Mouse (Mus musculus) common myeloid progenitor, adult 5-6 weeks (primary cell): Measurements from ENCODE around the gene Gm17018. TPM values are rescaled to one million over a fixed set of nuclear protein-coding genes. Genes with fewer than 3 reads are reported as not detected.
"Not testable (repeated sequence)": the region's sequence is repeated elsewhere in the genome, so short reads cannot be mapped to it uniquely, and the experiment has no call there.

Source experiments
- ATAC-seq: replicated peaks from 2 replicates; pipeline ENCODE4 v1.8.0; 2016; ENCODE audit warnings: low read depth, mild to moderate bottlenecking, moderate TSS enrichment, inconsistent platforms; ENCODE audit not compliant: poor library complexity, severe bottlenecking
- total RNA-seq: library from RNA; stranded (forward); fragments of 200-1000, 187-1606 nt; gene quantifications from 2 replicates; pipeline ENCODE4 v1.2.3, GENCODE M21; 2017

Gm17018 gene
- total RNA-seq, 1 experiment from 2014 or later, result 27.9 TPM

DNA sequence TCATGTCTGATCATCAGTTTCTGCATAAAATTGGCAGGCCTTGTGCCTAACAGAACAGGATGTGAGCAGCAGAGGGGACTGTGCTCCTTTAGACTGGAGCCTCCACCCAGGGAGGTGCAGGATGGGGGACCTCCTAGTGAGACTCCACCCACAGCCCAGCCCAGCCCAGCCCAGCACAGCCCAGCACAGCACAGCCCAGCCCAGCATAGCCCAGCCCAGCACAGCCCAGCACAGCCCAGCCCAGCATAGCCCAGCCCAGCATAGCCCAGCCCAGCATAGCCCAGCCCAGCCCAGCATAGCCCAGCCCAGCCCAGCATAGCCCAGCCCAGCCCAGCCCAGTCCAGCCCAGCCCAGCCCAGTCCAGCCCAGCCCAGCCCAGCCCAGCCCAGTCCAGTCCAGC, 12.2 kb upstream of the Gm17018 start:
- ATAC-seq, result not testable (repeated sequence)

DNA sequence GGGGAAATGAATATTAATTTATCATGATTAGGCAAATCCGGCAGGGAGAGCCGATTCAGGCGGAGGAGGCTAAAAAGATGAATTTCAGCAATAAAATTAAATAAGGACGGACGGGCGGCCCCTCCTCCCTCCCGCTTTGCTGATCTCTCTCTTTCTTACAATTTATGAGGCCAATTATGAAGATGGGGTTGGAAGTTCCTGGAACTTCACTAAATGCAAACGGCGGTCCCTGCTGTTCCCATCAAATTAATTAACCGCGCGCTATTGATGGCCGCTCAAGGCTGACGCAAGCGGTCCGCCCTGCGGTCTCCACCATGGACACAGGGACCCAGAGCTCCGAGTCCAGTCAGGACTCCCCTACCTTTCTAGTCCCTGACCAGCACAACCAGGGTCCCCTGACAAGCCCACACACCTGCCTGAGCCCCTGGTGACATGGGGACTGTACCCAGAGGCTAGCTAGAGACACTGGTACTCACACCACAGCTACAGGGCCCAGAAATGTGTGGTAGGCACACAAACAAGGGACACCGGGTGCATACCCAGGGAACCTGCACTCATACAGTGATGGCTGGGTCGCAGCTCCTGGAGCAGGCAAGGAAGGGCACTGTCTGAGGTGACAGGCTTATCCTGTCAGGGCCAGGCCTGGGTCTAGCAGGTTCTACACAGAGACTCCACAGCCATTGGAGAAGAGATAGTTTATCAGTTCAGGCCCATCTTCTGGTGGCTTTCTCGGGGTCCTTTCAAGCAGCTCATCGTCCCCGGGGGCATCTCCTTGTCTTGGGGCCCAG, 11.1 kb upstream of the Gm17018 start:
- no peak for ATAC-seq

DNA sequence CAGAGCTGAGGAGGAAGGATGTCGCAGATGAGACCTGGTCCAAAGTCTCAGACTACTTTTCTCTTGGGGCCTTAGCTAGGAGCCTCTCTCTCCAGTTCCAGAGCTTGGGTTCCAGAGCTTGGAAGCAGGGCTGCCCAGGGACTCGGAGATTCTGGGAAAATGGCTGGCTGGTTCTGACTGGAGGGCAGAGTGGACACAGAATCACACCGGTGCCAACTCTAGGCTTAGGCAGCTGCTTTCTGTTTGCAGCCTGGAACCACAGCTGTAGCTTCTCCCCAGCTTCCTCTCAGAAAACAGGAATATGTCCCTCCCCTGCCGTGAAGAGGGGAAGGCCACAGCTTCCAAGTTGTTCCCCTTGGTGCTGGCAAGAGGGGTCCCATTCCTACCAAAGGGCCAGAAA, 10.5 kb upstream of the Gm17018 start:
- ATAC-seq, result no peak

DNA sequence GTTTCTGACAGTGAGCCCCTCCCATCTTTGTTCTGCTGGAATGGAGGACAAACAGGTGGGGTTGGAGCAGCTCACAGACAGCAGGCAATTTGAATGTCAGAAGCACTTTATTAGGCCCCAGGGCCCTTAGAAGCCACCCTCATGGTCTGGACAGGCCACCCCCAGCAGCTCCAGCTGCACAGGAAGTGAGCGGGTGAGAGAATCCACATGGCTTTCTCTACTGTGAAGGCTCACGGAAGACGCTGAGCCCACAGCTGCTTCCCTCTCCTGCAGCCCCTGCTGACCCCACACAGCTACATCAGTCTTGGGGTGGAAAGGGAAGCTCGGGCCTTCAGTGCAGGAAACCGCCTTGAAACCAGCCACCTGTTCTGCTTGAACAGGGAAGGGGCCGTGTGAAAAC, 8.2 kb upstream of the Gm17018 start:
- ATAC-seq, result peak; percentile 83

DNA sequence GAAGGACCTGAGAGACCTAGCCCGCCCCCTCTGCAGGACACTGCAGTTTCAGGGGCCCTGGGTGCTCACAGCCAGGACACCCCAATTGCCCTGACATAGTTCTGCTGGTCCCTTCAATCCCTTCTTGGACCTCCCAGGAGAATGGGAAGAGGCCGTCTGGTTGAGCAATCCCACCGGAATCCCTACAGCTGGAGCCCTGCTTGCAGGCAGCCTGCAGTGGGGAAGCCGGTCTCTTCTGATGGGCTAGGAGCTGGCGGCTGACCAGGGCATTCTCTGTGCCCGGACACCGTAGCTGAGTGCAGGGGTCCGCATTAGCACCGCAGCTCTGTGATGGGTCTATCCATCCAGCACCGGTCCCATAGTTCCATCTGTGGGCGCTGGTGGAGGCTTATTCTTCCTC, 6.3 kb upstream of the Gm17018 start:
- ATAC-seq, result no peak

GRCm38 (mm10) chr19:45565925-45566715, 5.7 kb downstream of the Gm17018 start:
- ATAC-seq, result no peak

DNA sequence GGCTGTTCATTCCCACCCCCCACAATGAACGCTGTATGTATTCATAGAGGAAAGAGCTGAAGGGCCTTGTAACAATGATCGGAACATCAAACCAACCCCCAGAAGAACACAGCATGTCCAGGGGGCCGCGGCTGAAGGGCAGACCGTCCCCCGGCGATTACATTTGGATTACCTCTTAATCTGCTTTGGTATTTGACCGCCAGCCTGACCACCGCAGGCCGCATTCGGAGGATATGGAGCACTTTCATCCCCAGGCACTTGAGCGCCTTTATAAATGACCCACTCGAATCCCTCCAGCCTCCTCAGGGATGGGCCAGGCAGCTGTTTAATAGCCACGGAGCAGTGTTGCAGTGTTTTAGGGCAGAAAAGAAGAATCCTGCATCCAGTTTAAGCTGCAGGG, 7.0 kb downstream of the Gm17018 start:
- ATAC-seq, result no peak

DNA sequence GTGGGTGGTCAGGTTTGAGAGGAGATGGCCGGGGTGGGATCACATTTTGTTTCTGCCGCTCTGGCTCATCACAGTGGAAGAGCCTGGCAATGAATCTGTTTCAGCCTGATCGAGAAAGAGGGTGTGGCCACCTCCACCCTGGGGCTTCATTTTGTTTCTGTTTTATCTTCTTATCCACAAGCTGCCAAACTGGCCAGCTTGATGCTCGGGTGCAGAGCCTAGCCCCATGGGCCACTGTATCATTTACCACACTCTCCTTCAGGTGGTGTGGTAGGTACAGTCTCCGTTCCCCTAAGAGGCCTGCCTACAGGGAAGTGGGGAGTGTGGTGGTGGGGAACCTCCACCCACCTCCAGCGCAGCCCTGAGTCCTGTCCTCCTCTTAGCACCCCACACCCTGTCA, 12.6 kb downstream of the Gm17018 start:
- no peak for ATAC-seq

DNA sequence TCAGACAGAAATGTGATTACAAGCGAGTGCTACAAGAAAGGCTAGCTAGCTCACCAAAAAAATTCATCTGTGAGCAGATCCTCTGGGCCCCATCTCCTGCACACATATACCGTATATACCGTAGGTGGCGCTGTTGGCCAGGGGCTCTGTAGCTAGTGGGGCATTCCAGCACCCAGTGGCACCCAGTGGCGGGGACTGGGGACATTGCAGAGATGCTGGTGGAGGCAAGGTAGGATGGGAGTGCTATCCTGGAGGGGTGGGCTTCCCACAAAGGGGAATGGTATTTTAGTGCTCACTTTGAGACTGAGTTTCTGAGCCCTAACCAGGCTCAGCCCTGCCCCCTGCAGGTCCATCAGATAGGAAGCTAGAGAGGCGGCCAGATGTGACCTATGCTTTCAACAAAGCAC, 13.4 kb downstream of the Gm17018 start:
- ATAC-seq, result peak; percentile 71

DNA sequence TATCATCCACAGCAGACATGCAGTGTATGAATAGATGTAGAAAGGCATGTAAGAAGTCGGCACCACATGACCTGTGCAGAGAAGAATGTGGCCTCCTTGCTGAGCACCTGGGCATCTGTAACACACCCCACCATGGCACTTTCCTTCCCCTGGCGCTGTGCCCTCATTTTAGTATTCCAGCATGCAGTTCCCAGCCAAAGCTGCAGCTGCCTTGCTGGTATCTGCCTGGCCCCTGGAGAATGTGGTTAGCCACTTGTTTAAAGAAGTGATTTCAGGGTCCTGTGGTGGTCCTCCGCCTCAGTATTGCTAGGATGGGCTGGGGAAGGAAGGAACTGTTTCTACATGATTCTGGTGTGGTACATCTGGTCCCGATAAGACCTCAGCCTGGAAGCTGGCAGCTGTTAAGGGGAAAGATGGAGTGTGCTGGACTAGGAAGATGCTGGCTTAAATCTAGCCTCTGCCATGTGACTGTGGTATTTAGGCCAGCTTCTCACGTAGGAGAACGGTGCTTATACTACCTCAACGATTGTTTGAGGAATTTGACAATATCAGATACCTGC, 14.0 kb downstream of the Gm17018 start:
- ATAC-seq, result peak; percentile 42

DNA sequence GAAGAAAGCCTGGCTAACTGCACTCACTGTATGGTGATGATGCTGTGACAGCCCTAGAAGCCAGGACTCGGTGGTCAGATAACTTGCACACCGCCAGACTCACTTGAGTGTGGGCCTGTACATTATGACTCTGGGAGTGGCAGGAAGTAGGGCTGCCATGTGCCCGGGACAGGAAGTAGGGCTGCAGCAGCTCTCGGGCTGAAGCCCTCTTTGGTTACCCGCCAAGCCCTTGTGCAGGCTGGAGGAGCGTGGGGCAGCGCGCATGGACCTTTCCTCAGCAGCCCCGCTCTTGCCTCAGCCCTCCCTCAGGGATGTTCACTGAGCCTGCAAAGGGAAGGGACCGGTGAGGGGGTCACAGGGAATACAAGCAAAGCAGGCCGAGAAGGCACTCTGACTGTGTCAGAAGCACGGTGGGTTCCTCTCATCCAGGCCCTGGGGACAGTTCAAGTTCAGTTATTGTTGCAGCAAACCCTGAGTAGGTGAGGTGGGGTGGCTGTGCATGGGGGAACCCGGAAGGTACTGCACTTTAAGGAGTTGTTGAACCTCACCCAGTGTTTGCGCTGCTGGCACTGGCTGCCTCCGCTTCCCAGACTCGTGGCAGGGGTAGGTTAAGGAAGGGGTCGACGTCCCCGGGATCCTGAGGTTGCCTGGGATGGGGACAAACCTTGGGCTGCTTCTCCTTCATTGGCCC, 14.7 kb downstream of the Gm17018 start:
- peak; percentile 46 for ATAC-seq

DNA sequence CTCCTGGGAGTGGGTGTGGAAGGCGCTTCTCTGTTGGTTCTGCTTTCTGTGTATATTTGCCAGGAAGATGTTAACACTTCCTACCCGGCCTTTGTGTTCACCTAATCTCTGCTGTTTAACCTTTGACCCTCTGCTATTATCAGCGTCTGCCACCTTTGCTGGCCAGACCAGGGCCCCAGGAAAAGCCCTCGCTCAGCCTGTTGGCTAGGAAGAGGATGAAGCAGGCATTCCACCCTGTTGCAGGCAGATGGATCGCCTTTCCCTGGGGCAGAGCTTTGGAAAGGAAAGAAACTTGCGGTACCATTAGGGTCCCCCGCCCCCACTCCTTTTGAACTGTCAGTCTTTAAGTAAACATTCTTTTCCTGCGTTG, 15.2 kb downstream of the Gm17018 start:
- no peak for ATAC-seq

DNA sequence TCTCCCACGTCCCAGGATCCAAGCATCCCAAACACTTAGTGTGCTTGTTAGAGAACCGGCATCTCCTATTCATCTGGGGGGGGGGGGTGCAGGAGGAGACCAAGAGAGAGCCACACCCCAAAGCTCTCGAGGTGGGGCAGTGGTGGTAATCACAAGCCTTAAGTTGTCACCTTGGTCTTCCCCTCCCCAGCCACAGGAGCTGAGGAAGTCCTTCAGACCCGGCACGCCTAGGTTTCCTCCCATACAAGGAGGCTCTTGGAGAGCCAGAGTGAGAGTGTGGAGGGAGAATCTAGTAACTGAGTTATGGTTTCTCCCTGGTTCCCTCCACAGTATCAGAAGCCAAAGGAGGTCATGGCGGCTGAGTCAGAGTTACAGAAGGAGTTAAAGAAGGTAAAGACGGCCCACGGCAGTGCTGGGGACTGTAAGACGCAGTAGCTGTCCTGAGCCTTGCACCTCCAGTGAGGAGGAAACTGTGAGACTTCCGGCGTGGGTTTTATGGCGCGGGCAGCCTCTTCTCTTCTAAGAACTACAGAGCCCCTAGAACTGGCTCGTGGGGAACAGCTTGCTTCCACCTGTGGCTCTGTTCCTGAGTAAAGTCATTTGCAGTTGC, 16.8 kb downstream of the Gm17018 start:
- ATAC-seq, result no peak

GRCm38 (mm10) chr19:45578976-45579375, 18.6 kb downstream of the Gm17018 start:
- no peak for ATAC-seq

- no peak for ATAC-seq
These were observed 19.0 kb downstream of the Gm17018 start for GRCm38 (mm10) chr19:45579416-45579815.

DNA sequence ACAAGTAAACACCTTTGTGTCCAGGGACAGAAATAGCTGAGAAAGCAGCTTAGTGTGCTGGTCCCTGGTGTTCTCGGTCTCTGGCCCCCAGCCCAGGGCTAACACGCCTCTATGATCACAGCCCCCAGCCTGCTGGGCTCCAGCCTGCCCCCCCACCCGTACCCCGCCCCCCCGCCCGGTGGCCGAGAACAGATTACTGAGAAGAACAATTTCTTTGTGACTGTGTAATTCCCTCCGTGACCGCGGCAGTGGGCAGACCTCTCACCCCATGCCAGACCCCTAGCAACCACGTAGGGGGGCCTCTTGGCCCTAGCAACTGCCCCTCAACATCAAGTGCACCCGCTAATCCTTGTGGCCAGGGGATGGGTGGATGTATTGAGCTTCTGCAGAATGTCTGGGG, 19.8 kb downstream of the Gm17018 start:
- no peak for ATAC-seq

DNA sequence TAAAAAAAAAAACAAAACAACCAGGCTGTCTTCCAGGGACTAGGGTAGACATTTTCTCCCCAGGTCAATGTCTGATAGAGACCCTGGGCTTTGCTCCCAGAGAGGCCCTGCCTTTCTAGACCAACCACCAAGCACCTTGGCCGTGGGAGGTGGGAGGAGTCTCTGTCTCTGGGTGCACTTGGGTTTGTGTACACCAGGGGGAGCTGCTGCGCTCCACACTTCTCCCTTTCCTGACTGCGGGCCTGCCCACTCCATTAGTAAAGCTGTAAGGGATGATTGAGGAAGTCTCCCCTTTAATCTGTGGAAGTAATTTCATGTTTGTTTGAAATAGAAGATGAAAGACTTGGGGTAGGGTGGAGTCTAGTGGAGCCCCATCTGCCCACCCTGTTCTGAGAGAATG, 20.8 kb downstream of the Gm17018 start:
- ATAC-seq, result peak; percentile 75

GRCm38 (mm10) chr19:45582161-45582560, 21.7 kb downstream of the Gm17018 start:
- no peak for ATAC-seq

- no peak for ATAC-seq
These were observed 22.7 kb downstream of the Gm17018 start for GRCm38 (mm10) chr19:45583136-45583535.
